In genomic region chr7:96466761-96467160, GRCm38 (mm10) we compare ENCODE assay signal across 25 mouse cellular contexts.
"Had no signal": no experiment of that assay in that cellular context is flagged by ENCODE, and none has a peak within 500 bp of the region (broad histone marks: within the 10 kb centered on the region; RNA-seq: fewer than 3 reads in every experiment).

No protein-coding gene starts in this region.

- H3K4me1 ChIP-seq: embryonic facial prominence, embryonic 10.5 days; embryonic facial prominence, embryonic 12.5 days; embryonic facial prominence, embryonic 13.5 days; embryonic facial prominence, embryonic 15.5 days; forebrain, embryonic 10.5 days; forebrain, embryonic 12.5 days; forebrain, embryonic 13.5 days had no signal

- H3K4me2 ChIP-seq: embryonic facial prominence, embryonic 12.5 days; embryonic facial prominence, embryonic 13.5 days; embryonic facial prominence, embryonic 15.5 days; forebrain, embryonic 12.5 days; forebrain, embryonic 13.5 days; forebrain, embryonic 15.5 days had no signal

- ATAC-seq: forebrain, embryonic 13.5 days; forebrain, embryonic 14.5 days; forebrain, embryonic 15.5 days; forebrain, embryonic 16.5 days; forebrain, postnatal 0 days had no signal

- H3K9me3 ChIP-seq: embryonic facial prominence, embryonic 10.5 days; embryonic facial prominence, embryonic 12.5 days; embryonic facial prominence, embryonic 13.5 days; embryonic facial prominence, embryonic 15.5 days; forebrain, embryonic 10.5 days; forebrain, embryonic 12.5 days; forebrain, embryonic 13.5 days; forebrain, embryonic 15.5 days had no signal

- H3K9ac ChIP-seq: embryonic facial prominence, embryonic 12.5 days; embryonic facial prominence, embryonic 13.5 days; embryonic facial prominence, embryonic 15.5 days; forebrain, embryonic 12.5 days; forebrain, embryonic 13.5 days; forebrain, embryonic 15.5 days; forebrain, postnatal 0 days had no signal

- DNase-seq: cerebellum, adult 9-11 months; cerebellum, postnatal 10 days; cerebellum, postnatal 14 days; cerebellum, postnatal 25 days; cerebellum, postnatal 36 days; embryo, embryonic 11 days; forebrain, postnatal 0 days; gastrocnemius, adult 2 months; gastrocnemius, postnatal 10 days; gastrocnemius, postnatal 14 days; gastrocnemius, postnatal 25 days; gastrocnemius, postnatal 36 days; heart, adult 18-20 months; heart, adult 2 months had no signal

- H3K4me3 ChIP-seq: embryonic facial prominence, embryonic 10.5 days; embryonic facial prominence, embryonic 12.5 days; embryonic facial prominence, embryonic 13.5 days; embryonic facial prominence, embryonic 15.5 days; erythroblast, embryonic 14.5 days; forebrain, embryonic 10.5 days; forebrain, embryonic 12.5 days; forebrain, embryonic 13.5 days; forebrain, embryonic 15.5 days; gastrocnemius, adult 2 months; heart, adult 2 months had no signal

- H3K27me3 ChIP-seq: embryonic facial prominence, embryonic 12.5 days; embryonic facial prominence, embryonic 13.5 days; embryonic facial prominence, embryonic 15.5 days; forebrain, embryonic 12.5 days; forebrain, embryonic 13.5 days; forebrain, embryonic 15.5 days had no signal

- H3K27ac ChIP-seq: embryonic facial prominence, embryonic 10.5 days; embryonic facial prominence, embryonic 12.5 days; embryonic facial prominence, embryonic 13.5 days; embryonic facial prominence, embryonic 15.5 days; forebrain, embryonic 10.5 days; forebrain, embryonic 12.5 days; forebrain, embryonic 13.5 days; forebrain, embryonic 15.5 days; gastrocnemius, adult 2 months; heart, adult 2 months had no signal

- H3K36me3 ChIP-seq: embryonic facial prominence, embryonic 10.5 days; embryonic facial prominence, embryonic 12.5 days; embryonic facial prominence, embryonic 13.5 days; embryonic facial prominence, embryonic 15.5 days; forebrain, embryonic 10.5 days; forebrain, embryonic 12.5 days; forebrain, embryonic 15.5 days had no signal
